Mouse (Mus musculus): ENCODE results near the gene H6pd.

GRCm38 (mm10) chr4:150057722-150058121, 48.9 kb upstream of the H6pd start:
- TF ChIP-seq CTCF (conservative IDR thresholded peaks at IDR 0.05; ENCODE audit: low read length): no peak
- TF ChIP-seq NANOG (IDR thresholded peaks at IDR 0.05; ENCODE audit: borderline replicate concordance, low read length): no peak
- TF ChIP-seq POU5F1 (IDR thresholded peaks at IDR 0.05; ENCODE audit: borderline replicate concordance, low read length): no peak

Measured in E14TG2a.4 (cell line).